Mouse (Mus musculus) heart, embryonic 12.5 days (tissue): ENCODE results near the gene D10Jhu81e. TPM values are rescaled to one million over a fixed set of nuclear protein-coding genes. Genes with fewer than 3 reads are reported as not detected.

ENCODE experiments used
- ATAC-seq: fragments of 200-750 bp; cut with Nextera tagmentation; 2 replicates; pipeline ENCODE4 v1.8.0; 2017; ENCODE audit warnings: moderate TSS enrichment, moderate library complexity; ENCODE audit not compliant: insufficient number of reproducible peaks, low FRiP score
- H3K27ac ChIP-seq: fragments of 300-500 bp; sonication (generic); 2 replicates; pipeline ENCODE4 v1.5.1; 2016; ENCODE audit warnings: mild to moderate bottlenecking, moderate library complexity; ENCODE audit not compliant: poor library complexity, severe bottlenecking
- H3K27me3 ChIP-seq: fragments of 300-500 bp; sonication (generic); replicated peaks from 2 replicates; pipeline ENCODE4 v1.6.1; 2016; ENCODE audit warnings: mild to moderate bottlenecking, moderate library complexity
- H3K36me3 ChIP-seq: fragments of 300-500 bp; sonication (generic); 2 replicates; pipeline ENCODE4 v1.6.1; 2016; ENCODE audit warnings: mild to moderate bottlenecking, moderate library complexity
- H3K4me1 ChIP-seq: fragments of 300-500 bp; sonication (generic); replicated peaks from 2 replicates; pipeline ENCODE4 v1.6.1; 2016; ENCODE audit warnings: mild to moderate bottlenecking
- H3K4me2 ChIP-seq: fragments of 300-500 bp; sonication (generic); 2 replicates; pipeline ENCODE4 v1.6.1; 2016; ENCODE audit warnings: mild to moderate bottlenecking, moderate library complexity
- H3K4me3 ChIP-seq: fragments of 300-500 bp; sonication (generic); 2 replicates; pipeline ENCODE4 v1.5.1; 2016; ENCODE audit warnings: mild to moderate bottlenecking
- H3K9ac ChIP-seq: fragments of 300-500 bp; sonication (generic); 2 replicates; pipeline ENCODE4 v1.6.1; 2016; ENCODE audit warnings: mild to moderate bottlenecking, moderate library complexity
- H3K9me3 ChIP-seq: fragments of 300-500 bp; sonication (generic); replicated peaks from 2 replicates; pipeline ENCODE4 v1.6.1; 2016; ENCODE audit warnings: mild to moderate bottlenecking, moderate library complexity
- WGBS: fragments of 180-500 bp; shearing (Covaris S2); methylation state at CpG from one replicate; pipeline ENCODE4 v1.1.7; 2016; 5-methylcytosine and 5-hydroxymethylcytosine counted together
- polyA plus RNA-seq: library from polyadenylated mRNA; unstranded; fragments of >200 nt; fragmentation: Nextera tagmentation; extraction: Ambion mirVana; gene quantifications from 2 replicates; pipeline ENCODE4 v1.2.1, GENCODE M21; 2016

The D10Jhu81e gene
- polyA plus RNA-seq, 1 experiment from 2014 or later = 38.0 TPM

GRCm38 (mm10) chr10:78182321-78182720, 12.7 kb upstream of the D10Jhu81e start:
- WGBS = 92% methylated on average over 17 of the region's 17 CpGs

DNA sequence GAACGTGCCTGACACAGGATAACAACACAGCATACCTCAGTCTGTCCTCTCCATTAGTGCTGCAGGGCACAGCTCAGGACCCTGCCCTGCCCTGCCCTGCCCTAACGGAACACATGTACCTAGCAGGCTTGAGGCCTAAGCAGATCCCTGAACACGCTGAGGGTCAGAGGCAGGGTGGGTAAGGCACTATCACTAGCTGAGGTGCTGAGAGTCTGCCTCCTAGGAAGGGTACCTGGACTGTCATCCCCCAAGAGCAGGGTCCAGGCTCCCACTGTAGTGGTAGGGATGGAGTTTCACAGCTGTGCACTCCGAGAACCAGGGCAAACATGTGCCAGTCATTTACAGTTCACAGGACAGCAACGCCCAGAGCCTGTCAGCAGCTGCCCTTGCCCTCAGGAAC, 4.9 kb upstream of the D10Jhu81e start:
- Histone ChIP-seq H3K36me3 (peaks cover 84% of the 10 kb centered on the region), H3K27me3 (no peaks in the 10 kb centered on the region), H3K4me2 (no peak overlapping the region), H3K4me1 (peaks cover 5% of the 10 kb centered on the region; the same call in 1 of the 2 replicates), H3K27ac (no peak overlapping the region), H3K9ac (no peak overlapping the region), H3K4me3 (no peak overlapping the region), H3K9me3 (no peaks in the 10 kb centered on the region)
- no peak for ATAC-seq
- WGBS = 89% methylated on average over 5 of the region's 5 CpGs

More at GRCm38 (mm10) chr10:78182321-78182720, 12.7 kb upstream of the D10Jhu81e start:
- Histone ChIP-seq H3K27ac (no peak overlapping the region), H3K27me3 (no peaks in the 10 kb centered on the region), H3K4me2 (no peak overlapping the region), H3K4me1 (peaks cover 9% of the 10 kb centered on the region), H3K9ac (no peak overlapping the region), H3K36me3 (peaks cover 63% of the 10 kb centered on the region), H3K4me3 (no peak overlapping the region), H3K9me3 (no peaks in the 10 kb centered on the region)
- no peak for ATAC-seq

GRCm38 (mm10) chr10:78171581-78171980, 2.0 kb upstream of the D10Jhu81e start:
- H3K27me3 ChIP-seq = no peaks in the 10 kb centered on the region
- H3K27ac ChIP-seq = no peak overlapping the region
- ATAC-seq = no peak
- H3K4me3 ChIP-seq = no peak overlapping the region
- no peak overlapping the region for H3K9ac ChIP-seq
- H3K9me3 ChIP-seq = no peaks in the 10 kb centered on the region
- 90% methylated on average over 9 of the region's 9 CpGs for WGBS
- H3K36me3 ChIP-seq = peaks cover 72% of the 10 kb centered on the region
- H3K4me2 ChIP-seq = no peak overlapping the region
- peaks cover 15% of the 10 kb centered on the region for H3K4me1 ChIP-seq

GRCm38 (mm10) chr10:78171057-78171456, 1.5 kb upstream of the D10Jhu81e start:
- WGBS = 87% methylated on average over 7 of the region's 7 CpGs
- H3K4me3 ChIP-seq = no peak overlapping the region
- H3K9me3 ChIP-seq = no peaks in the 10 kb centered on the region
- no peaks in the 10 kb centered on the region for H3K27me3 ChIP-seq
- ATAC-seq = no peak
- H3K4me1 ChIP-seq = peaks cover 15% of the 10 kb centered on the region
- no peak overlapping the region for H3K4me2 ChIP-seq
- no peak overlapping the region for H3K27ac ChIP-seq
- H3K36me3 ChIP-seq = peaks cover 72% of the 10 kb centered on the region
- H3K9ac ChIP-seq = no peak overlapping the region

DNA sequence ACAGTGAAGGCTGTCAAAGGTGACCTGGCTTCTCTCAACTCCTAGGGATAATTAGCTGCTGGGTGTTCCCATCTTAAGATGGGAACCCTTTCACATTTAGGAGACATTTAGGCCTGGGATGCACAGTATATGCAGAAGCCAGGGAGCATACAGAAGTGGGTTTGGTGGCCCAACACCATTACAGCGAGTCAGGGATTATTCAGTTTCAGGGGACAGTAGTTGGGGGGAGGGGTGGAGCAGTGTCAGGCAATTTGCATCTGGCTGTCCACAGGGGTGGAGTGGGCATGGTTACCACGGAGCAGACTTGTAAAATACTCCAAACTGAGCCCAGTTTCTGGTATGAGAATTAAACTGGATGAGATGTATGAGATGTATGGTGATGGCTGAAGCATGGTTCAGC, 863 bp upstream of the D10Jhu81e start:
- Histone ChIP-seq H3K4me2 (peak overlapping the region; percentile 78), H3K9me3 (no peaks in the 10 kb centered on the region), H3K36me3 (peaks cover 72% of the 10 kb centered on the region), H3K27me3 (no peaks in the 10 kb centered on the region), H3K9ac (peak overlapping the region; percentile 42), H3K4me3 (peak overlapping the region; percentile 88; the same call in 1 of the 2 replicates), H3K4me1 (peaks cover 15% of the 10 kb centered on the region), H3K27ac (no peak overlapping the region)
- WGBS = 49% methylated on average over 2 of the region's 2 CpGs
- no peak for ATAC-seq

- Histone ChIP-seq H3K27ac (no peak overlapping the region), H3K4me2 (peak overlapping the region; percentile 78), H3K4me1 (peaks cover 15% of the 10 kb centered on the region), H3K9me3 (no peaks in the 10 kb centered on the region), H3K4me3 (peak overlapping the region; percentile 88), H3K9ac (peak overlapping the region; percentile 89), H3K27me3 (no peaks in the 10 kb centered on the region), H3K36me3 (peaks cover 70% of the 10 kb centered on the region)
- WGBS = 82% methylated on average over 11 of the region's 11 CpGs
- ATAC-seq = no peak
Observed at GRCm38 (mm10) chr10:78168792-78169191, 790 bp downstream of the D10Jhu81e start.

GRCm38 (mm10) chr10:78167775-78168174, 1.8 kb downstream of the D10Jhu81e start:
- ATAC-seq = no peak

GRCm38 (mm10) chr10:78167333-78167732, 2.2 kb downstream of the D10Jhu81e start:
- no peaks in the 10 kb centered on the region for H3K27me3 ChIP-seq
- H3K4me3 ChIP-seq = no peak overlapping the region
- H3K4me1 ChIP-seq = peaks cover 15% of the 10 kb centered on the region
- 91% methylated on average over 7 of the region's 7 CpGs for WGBS
- no peaks in the 10 kb centered on the region for H3K9me3 ChIP-seq
- no peak overlapping the region for H3K27ac ChIP-seq
- peaks cover 70% of the 10 kb centered on the region for H3K36me3 ChIP-seq
- ATAC-seq = no peak
- no peak overlapping the region for H3K4me2 ChIP-seq
- no peak overlapping the region for H3K9ac ChIP-seq

More at GRCm38 (mm10) chr10:78167775-78168174, 1.8 kb downstream of the D10Jhu81e start:
- Histone ChIP-seq H3K27ac (no peak overlapping the region), H3K9ac (no peak overlapping the region), H3K36me3 (peaks cover 70% of the 10 kb centered on the region), H3K27me3 (no peaks in the 10 kb centered on the region), H3K9me3 (no peaks in the 10 kb centered on the region), H3K4me2 (no peak overlapping the region), H3K4me1 (peaks cover 15% of the 10 kb centered on the region), H3K4me3 (no peak overlapping the region)

DNA sequence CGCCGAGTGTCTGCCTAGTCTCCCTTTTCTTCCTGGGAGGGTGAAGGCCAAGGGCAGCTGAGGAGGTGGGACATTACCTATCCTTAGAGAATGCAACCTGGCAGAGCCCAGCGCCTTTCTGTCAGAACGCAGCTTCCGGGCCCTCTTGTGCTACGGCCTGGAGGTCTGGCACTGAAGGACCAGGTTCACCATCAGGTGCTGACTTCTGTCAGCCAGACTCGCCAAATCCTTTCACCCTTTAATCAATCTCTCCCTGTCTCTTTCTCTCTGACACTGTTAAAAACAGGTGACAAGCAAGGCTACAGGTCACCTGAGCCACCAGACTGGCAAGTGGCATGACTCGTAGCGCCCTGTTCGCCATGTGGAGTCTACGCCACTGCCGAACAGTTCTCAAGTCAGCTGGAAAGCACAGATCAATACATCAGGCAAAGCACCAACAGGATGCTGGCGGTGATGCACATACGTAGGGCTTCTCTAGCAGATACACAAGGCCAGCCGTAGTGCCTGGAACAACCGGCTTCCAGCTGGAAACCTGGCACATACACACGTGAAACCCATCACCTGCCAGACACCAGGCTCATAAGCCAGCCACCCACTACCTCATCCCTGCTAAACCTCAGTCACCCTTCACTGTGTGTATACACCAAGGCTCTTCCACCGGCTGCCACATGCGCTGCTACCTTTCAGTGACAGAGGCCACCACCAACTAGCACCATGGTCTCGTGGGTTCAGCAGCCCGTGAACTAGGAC, 4.2 kb downstream of the D10Jhu81e start:
- Histone ChIP-seq H3K27me3 (no peaks in the 10 kb centered on the region), H3K9ac (no peak overlapping the region), H3K4me3 (no peak overlapping the region), H3K9me3 (no peaks in the 10 kb centered on the region), H3K36me3 (peaks cover 68% of the 10 kb centered on the region), H3K4me2 (no peak overlapping the region), H3K27ac (no peak overlapping the region), H3K4me1 (peaks cover 15% of the 10 kb centered on the region)
- WGBS = 89% methylated on average over 21 of the region's 21 CpGs
- no peak for ATAC-seq

- Histone ChIP-seq H3K36me3 (peaks cover 68% of the 10 kb centered on the region), H3K4me2 (no peak overlapping the region), H3K4me1 (peaks cover 11% of the 10 kb centered on the region), H3K27me3 (no peaks in the 10 kb centered on the region), H3K27ac (no peak overlapping the region), H3K9me3 (no peaks in the 10 kb centered on the region), H3K9ac (no peak overlapping the region), H3K4me3 (no peak overlapping the region)
- WGBS = 87% methylated on average over 12 of the region's 12 CpGs
- ATAC-seq = no peak
Observed at GRCm38 (mm10) chr10:78164786-78165185, 4.8 kb downstream of the D10Jhu81e start.

GRCm38 (mm10) chr10:78163923-78164322, 5.7 kb downstream of the D10Jhu81e start:
- H3K27ac ChIP-seq = no peak overlapping the region
- peaks cover 68% of the 10 kb centered on the region for H3K36me3 ChIP-seq
- H3K4me1 ChIP-seq = peaks cover 15% of the 10 kb centered on the region
- no peak for ATAC-seq
- H3K9me3 ChIP-seq = no peaks in the 10 kb centered on the region
- 31% methylated on average over 4 of the region's 4 CpGs for WGBS
- H3K27me3 ChIP-seq = no peaks in the 10 kb centered on the region
- no peak overlapping the region for H3K4me3 ChIP-seq
- H3K9ac ChIP-seq = no peak overlapping the region
- no peak overlapping the region for H3K4me2 ChIP-seq

DNA sequence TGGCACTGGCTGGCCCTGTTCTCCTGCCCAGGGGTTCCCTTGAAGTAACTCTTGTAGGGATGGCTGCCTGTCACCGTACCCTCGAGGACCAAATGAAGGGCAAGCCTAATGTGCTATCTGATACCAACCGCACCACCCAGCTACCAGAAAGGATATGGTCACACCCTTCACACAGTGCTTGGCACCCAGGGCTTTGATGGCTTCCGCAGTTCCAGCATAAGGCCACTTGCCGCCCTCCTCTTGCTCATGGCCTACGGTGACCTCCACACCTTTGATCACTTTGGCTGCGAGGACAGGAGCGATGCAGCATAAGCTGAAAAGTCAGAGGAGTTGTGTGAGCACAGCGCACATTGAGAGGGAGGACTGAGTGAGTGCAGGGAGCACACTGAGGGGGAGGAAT, 6.3 kb downstream of the D10Jhu81e start:
- no peaks in the 10 kb centered on the region for H3K9me3 ChIP-seq
- no peak overlapping the region for H3K27ac ChIP-seq
- ATAC-seq = no peak
- peaks cover 8% of the 10 kb centered on the region for H3K4me1 ChIP-seq
- H3K4me3 ChIP-seq = no peak overlapping the region
- H3K4me2 ChIP-seq = no peak overlapping the region
- H3K9ac ChIP-seq = no peak overlapping the region
- WGBS = 88% methylated on average over 9 of the region's 9 CpGs
- no peaks in the 10 kb centered on the region for H3K27me3 ChIP-seq
- peaks cover 67% of the 10 kb centered on the region for H3K36me3 ChIP-seq
